Mouse (Mus musculus) frontal cortex, postnatal 14 days (tissue): Measurements from ENCODE around the gene Hacl1.

ENCODE experiments used
- DNase-seq, 2 experiments: peaks; one replicate each; pipeline ENCODE4 v3.0.0; 2022; ENCODE audit warnings: low spot score in 2 of 2

The Hacl1 gene

DNA sequence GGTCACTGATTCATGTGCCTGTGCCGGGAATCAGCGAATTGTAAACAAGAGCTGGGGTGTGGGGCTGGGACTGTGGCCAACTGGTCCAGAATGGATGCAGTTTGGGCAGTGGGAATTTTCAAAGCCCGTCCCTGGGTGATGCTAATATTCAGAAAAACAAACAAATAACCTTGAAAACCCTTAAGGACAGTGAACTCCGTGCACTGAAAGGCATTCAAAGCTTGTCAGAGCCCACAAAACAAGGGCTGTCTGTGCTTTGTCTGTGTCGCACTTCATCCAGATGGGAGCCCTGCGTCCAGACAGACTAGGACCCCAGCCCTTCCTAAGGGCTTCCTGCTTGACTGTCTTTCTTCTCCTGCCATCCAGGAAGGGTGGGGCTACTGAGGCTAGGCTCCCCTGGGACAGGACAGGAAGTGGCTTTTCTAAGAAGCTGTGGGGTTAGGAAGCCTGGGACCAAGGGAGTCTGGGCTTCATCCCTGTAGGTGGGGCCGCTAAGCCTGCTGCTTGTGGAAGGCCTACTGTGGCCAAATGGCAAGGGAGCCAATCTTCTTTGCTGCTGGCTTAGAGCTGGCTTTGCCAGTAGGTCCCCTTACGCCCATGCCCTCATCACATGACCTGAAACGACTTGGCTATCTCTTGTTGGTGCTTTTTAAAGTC is 21.6 kb upstream of the Hacl1 start:
- DNase-seq = peak in 1 of 2 experiments; percentile 34

DNA sequence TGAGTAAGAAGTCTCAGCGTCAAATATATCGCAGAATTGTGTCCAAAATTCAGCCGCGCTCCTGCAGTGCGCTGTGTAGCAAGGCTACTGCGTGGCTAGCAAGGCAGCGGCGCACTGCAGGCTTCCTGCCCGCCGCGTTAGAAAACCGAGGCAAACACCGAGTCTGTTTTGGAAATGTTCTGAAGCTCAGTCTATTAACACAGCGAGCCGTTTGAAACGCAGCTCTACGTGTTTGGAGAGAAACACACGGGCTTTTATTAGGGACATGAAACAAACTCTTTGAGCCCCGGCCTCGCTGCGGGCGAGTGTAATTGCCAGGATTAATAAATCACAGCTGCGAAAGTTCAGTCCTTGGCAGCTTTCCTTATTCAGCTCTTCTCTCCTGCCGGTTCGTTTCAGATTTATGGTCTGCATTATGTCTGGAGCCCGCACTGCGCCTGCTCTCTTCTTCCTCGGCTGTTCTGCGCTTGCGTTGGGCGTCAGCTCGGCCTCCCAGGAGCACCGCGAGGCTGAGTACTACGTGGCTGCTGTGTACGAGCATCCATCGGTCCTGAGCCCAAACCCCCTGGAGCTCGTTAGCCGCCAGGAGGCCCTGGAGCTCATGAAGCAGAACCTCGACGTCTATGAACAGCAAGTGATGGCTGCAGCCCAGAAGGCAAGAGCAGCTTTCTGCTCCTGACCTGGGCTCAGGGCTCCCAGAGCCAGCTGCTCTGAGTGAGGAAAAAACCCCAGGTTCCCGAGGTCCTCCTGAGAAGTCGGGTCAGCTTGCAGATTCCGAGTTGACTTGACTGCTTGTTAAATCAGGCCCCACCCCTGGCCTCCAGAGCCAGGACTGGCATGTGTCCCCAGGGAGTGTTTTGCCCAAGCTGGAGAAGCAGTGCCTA is 20.8 kb upstream of the Hacl1 start:
- peak; percentile 78 to 85 for DNase-seq

DNA sequence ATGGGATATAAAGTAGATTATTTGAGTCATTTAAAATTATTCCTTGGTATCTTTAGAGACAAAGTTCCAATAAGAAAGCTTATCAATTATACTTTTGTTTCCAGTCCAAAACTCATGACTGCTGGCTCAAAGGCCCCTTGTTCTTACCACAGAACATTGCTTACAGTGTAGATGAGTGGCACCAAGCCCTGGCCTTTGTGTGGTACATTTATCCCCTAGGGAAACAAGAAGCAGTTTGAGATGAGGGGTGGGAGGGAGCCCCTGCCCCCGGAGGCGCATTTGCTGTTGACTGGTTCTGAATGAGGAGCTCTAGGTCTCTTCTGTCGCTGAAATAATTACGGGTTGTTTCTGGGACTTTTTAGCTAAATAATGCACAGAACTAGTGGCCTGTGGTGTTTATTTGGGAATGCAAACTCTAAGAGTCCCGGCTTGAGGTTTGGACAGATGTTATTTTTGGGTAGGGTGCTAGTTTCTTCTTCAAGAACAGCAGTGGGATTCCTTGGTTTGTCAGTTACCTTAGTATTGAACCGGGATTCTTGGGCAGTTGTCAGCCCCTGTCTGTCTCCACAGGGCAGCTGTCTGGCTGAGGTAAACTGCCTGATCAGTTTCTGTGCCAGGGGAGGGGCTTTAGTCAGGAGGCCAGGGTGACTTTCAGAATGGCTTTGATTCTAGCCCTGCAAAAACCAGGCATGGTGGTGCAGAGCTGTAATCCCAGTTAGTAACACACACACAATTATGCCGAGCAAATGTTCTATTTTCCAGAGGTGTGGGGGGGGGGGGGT is 19.4 kb upstream of the Hacl1 start:
- DNase-seq = peak in 1 of 2 experiments; percentile 24

DNA sequence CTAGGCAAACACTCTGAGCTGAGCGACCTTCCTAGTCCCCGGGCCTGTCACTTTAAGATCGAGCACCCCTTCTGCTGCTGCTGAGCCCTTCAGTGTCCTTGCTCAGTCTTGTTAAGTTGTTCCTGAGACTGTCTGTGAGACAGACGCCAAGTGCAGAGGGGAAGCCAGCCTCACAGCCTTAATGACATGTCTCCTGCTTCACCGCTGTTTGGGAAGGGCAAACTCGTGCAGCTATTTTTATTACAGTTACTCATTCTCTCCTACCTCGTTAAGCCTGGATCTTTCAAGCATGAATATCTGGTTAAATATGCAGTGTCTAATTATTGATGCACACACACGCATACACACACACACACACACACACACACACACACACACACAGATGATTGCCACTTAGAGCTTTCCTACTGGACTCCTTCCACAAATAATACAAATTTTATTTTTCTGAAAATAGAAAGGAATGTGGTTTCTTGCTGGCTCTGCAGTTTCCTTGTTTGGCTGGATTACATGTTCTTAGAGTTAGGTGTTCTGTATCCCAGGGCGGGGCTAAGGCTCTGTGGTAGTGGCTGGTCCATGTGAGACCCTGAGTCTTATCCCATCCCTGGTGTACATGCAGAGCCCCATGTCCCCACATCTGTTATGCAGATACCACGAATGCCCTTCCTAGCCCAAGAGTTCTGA is 18.6 kb upstream of the Hacl1 start:
- peak in 1 of 2 experiments; percentile 40 for DNase-seq

DNA sequence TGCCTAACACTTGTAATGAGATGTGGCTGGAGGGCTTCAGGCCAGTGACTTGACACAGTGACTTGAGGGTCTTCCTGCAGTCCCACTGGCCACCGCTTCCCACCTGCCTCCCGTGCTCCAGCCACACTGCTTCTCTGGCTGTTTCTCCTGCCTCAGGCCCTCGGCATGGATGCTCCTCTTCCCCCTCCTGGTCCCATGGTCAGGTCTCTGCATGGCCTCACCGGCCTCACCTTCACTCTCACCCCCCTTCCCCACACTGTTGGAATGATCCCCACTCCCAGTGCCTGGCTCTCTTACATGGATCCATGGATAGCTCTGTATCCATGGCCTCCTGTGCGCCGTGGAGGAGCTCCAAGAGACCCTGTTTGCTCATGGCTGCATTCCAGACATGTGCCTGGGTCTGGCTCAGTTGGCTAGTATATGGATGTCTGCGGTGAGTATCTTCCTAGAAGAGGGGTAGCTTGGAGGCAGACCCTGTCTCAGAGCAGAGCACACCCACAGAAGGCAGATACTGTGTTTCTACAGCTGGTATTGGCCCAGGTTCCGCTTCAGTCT is 17.1 kb upstream of the Hacl1 start:
- peak in 1 of 2 experiments; percentile 8 for DNase-seq

DNA sequence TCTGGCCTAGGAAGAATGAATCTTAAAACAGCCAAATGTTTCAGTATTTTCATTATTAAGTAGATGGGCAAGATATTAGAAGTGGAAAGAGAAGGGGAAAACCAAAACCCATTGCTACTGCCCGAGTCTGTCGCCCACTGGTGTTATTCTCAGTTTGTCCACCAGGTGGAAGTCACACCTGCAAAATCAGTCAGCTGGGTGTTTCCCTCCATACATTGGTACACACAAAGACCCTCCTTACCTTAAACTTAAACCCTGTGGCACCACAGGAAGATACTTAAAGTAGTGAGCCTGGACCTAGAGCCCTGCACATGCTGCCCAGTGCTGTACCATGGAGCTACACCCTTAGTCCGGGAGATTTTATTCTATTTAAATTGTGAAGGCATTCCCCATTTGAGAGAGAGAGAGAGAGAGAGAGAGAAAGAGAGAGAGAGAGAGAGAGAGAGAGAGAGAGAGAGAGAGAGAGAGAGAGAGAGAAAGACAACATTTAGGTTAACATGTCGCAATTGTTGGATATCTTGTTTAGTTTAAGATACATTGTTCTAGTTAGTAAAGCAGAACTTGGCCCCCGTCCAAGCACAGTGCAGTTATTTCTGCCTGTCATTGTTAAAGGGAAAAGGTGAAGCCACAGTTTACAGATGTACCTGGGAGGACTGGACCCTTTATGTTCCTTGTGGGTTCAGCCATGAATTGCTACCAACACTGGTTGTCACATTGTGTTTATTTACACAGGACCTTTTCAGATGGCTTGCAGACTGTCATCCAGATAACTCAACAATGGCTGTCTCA is 16.0 kb upstream of the Hacl1 start:
- DNase-seq = peak; percentile 34 to 75

DNA sequence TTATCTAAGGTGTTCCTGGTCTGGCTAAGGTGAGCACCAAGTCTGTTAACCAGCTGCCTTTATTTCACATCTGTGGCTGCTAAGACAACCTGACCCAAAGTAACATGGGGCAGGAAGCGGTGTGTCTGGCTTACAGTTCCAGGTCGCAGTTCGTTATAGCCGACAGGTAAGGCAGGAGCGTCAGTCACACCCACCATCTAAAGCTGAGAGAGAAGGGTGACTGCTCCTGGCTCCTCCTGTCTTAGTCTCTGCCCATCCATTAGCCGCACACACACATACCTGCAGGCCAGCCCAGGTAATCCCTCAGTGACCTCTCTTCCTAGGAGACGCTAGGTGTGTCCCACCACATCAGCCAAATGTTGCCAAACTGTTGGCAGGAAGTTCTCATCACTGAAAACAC is 15.3 kb upstream of the Hacl1 start:
- peak in 1 of 2 experiments; percentile 1 for DNase-seq

DNA sequence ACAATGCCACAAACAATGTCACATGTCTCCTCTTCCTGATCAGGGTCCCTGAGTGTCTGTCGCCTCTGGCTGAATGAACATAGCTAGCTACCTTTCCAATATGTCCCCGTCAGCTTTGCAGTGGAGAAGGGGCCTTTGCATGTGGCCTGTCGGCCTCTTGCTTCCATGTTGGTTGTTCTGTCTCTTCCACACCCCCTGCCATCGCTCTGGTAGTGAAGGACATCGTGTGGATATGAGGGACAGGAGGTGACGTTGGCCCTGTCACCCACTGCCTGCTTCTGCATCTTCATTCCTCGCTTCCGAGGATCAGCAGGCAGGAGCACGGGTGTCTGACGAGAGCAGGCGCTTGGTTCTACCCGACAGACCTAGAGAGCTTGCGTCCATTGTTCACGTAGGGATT is 14.3 kb upstream of the Hacl1 start:
- DNase-seq = peak in 1 of 2 experiments; percentile 4

DNA sequence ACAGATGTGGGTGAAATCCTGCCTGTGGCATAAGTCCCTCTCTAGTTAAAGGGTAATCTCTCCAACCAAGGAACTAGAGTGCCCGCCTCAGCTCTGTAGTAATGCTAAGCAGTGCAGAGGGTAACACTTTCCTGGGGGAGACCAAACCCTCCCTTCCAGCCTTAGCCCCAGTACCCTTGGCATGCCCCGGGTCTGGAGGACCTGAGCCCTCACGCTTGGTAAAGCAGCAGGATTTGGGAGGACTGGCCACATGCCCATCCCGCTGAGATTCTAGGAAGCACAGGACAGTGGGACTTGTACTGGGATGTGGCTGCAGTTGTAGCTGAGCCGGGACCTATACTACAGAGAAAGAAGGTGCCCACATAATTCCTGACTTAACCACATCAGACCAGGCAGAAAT is 13.7 kb upstream of the Hacl1 start:
- peak in 1 of 2 experiments; percentile 1 for DNase-seq

DNA sequence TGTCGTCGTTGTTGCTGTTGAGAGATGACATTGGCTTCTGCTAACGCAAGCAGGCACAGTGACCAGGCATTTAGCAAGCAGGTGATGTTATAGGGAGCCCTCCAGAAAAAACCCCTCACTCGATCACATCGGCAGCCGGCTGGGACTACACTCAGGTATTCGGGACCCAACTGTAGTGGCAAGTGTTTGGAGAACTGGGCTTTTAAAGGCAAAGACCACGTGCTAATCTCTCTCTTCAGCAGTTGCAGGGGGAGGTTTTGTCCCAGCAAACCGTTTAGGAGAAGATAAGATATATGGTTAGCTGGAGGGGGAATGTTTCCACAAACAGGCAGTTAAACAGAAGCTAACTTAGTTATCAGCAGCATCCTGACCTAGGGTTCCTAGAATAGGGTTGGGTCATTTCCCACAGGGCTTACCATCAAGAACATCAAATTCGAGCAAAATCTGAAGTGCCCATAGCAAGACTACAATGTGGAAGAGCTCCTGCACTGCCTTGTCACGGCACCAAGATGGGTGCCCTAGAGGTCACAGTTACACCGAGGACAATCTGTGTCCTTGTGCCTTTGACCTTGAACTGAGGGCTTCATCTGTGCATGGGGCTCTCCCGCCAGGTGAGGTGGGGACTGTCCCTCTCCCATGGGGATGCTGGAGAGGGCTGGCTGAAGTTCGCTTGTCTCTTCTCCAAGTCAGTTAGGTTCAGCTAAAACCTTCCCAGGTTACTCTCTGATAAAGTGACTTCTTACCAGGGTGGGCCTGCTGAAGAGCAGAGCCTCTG is 12.2 kb upstream of the Hacl1 start:
- peak in 1 of 2 experiments; percentile 1 for DNase-seq

DNA sequence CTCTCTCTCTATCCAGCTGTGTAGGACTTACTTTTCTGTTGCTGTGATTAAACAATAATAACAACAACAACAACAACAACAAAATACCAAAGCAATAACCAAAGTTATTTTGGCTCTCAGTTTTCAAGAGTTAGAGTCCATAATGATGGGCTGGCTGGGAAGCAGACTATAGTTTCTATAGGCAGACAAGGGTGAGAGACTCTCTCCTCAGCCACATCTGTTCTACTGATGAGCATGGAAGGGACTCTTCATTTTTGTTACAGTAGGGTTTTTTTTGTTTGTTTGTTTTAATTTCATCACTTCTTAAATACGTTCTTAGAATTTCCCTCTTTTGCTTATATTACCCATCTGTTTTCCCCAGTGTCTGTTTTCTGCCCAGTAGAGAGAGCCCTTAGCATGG is 11.5 kb upstream of the Hacl1 start:
- no peak for DNase-seq

DNA sequence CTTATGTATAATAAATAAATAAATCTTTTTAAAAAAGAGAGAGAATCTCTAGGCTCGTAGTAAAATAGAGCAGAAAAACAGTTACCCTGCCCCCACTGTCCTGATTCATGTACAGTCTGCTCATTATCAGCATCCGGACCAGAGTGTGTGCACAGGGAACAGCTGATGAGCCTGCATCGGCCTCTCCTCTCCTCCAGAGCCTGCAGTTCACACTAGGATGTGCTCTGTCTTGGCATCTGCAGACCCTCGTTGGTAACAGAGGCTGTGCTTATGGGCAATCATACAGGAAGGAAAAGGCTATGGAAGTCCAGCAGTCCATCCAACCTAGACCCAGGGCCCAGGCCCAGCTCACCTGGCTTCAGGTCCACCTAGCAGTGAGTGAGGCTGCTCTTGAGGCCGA is 11.0 kb upstream of the Hacl1 start:
- DNase-seq = no peak

DNA sequence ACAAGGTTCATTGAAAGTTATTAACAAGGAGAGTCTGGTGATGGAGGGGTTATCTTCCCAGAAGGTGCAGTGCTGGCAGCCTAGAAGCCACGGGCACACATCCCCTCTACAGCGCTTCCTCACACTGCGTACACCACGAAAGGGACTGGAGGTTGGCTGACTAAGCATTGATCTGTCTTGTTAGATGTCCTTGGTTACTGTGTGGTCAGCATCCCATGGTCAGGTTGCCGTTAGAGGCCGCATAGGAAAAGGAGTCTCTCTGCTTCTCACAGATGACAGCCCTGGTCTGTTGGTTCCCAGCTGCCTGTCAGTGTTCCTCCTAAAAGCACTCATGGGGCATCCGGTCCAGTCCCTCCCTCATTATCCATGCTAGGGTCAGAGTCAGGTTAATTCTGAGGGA is 10.1 kb upstream of the Hacl1 start:
- no peak for DNase-seq

DNA sequence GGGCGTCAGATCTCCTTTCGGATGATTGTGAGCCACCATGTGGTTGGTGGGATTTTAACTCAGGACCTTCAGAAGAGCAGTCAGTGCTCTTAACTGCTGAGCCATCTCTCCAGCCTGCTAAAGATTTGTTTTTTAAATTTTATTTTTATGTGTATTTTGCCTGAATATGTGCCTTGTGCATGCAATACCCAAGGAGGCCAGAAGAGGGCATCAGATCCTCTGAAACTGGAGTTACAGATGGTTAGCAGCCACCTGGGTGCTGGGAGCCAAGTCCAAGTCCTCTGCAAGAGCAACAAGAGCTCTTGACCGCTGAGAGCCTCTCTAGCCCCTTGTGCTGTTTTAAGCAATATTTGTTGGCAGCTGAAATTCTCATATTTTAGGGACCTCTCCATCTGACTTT is 9.3 kb upstream of the Hacl1 start:
- no peak for DNase-seq

DNA sequence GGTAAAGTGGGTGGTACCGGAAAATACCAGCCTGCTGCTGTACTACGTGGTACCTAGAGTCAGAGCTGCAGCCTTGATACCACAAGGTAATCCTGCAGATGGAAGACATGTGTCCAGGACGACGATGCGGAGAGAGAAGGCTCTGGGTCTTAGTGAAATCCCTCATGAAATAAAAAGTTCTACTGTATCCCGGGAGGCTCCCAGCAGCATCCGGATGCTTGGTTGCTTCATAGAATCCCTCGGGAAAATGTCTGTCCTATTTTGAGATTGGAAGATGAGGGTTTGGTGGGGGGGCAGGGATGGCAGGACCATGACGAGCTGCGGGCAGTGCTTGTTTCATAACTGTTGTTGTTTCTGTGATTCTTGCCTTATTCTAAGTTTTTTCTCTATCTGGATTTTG is 6.9 kb upstream of the Hacl1 start:
- no peak for DNase-seq

DNA sequence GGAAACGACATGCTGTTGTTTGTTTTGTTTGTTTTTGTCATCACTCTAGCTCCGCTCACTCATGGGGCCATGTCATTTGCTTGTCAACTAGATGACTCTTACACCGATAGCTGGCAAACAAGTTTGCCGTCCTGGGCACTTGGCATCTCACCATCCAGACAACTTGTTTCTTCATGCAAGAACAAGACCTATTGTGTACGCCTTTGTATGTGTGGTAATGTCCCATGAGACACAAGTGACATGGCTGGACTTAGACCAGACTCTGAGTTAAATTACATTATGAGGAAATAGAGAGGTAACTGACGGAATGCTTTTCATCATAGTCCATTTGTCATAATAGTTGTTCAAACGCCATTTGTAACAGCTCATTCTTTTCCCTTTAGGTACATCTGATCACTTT is 4.8 kb upstream of the Hacl1 start:
- DNase-seq = no peak

DNA sequence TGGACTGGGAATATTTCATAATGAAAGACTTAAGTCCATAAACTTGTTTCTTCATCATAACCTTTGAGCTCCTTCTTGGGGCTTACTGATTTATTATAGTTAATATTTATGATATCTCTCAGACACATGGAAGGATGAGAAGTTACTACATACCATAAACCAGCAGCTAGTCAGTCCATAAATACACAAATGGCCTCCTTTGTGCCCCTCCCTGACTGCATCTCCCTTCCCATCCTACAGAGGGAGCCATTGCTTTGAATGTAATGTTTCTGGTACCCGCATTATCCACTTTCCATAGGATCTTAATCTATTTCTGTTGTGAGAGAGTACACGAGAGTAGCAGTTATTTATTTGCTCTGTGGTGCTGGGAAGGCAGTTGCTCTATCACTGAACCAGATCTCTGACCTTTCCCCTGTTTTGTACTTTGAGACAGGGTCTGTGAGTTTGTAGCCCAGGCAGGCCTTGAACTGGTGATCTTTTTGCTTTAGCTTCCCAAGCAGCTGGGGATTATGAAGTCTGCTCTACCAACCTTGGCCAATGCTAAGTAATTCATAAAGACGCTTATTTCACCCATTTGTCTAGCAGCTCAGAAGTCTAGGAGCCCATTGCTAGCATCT is 4.0 kb upstream of the Hacl1 start:
- no peak for DNase-seq

DNA sequence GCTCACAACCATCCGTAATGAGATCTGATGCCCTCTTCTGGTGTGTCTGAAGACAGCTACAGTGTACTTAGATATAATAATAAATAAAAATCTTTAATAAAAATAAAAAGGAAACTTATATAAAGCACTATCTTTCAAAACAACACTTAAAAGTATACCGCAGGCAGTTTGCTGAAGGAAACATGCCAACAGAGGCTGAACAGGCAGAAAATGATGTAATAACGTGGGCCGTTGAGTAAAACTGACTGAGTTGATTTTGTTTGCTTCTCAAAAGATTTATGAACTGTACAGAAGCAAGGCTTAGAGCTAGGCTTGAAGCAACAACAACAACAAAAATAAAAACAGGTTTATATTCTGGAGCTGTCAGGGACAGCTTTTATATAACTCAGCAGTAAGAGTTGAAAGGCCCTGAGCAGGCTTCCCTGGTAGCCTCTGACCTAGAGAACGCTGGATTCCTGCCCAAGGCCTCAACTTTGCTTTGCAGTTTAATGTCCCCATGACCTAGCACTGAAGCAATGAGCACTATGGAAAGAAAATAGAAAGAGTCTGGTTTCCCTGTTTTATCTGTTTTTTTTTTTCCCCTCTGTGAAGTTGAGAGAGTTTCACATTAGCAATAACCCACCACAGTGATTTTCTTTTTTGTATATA is 3.2 kb upstream of the Hacl1 start:
- no peak for DNase-seq
